Mouse (Mus musculus) hindbrain, embryonic 16.5 days (tissue): ENCODE results near the gene Mast3. TPM values are rescaled to one million over a fixed set of nuclear protein-coding genes. Genes with fewer than 3 reads are reported as not detected.

Experiments
- ATAC-seq: fragments of 200-750 bp; cut with Nextera tagmentation; 2 replicates; pipeline ENCODE4 v1.8.0; 2017; ENCODE audit warnings: moderate TSS enrichment, moderate library complexity
- H3K27ac ChIP-seq: fragments of 300-500 bp; sonication (generic); 2 replicates; pipeline ENCODE4 v1.5.1; 2014; ENCODE audit warnings: low read depth, mild to moderate bottlenecking, control low read depth, low read length, moderate library complexity
- H3K27me3 ChIP-seq: fragments of 300-500 bp; sonication (generic); replicated peaks from 2 replicates; pipeline ENCODE4 v1.6.1; 2014; ENCODE audit warnings: low read length; ENCODE audit not compliant: control insufficient read depth, insufficient read depth
- H3K36me3 ChIP-seq: fragments of 300-500 bp; sonication (generic); 2 replicates; pipeline ENCODE4 v1.6.1; 2014; ENCODE audit warnings: mild to moderate bottlenecking, low read length, moderate library complexity, mixed read lengths; ENCODE audit not compliant: control insufficient read depth, insufficient read depth
- H3K4me1 ChIP-seq: fragments of 300-500 bp; sonication (generic); 2 replicates; pipeline ENCODE4 v1.6.1; 2014; ENCODE audit warnings: low read depth, low read length; ENCODE audit not compliant: control insufficient read depth, insufficient read depth
- H3K4me2 ChIP-seq: fragments of 300-500 bp; sonication (generic); 2 replicates; pipeline ENCODE4 v1.6.1; 2014; ENCODE audit warnings: mild to moderate bottlenecking, low read length, control low read depth, moderate library complexity
- H3K4me3 ChIP-seq: fragments of 300-500 bp; sonication (generic); 2 replicates; pipeline ENCODE4 v1.5.1; 2014; ENCODE audit warnings: mild to moderate bottlenecking, low read length, control low read depth, moderate library complexity
- H3K9ac ChIP-seq: fragments of 300-500 bp; sonication (generic); 2 replicates; pipeline ENCODE4 v1.6.1; 2014; ENCODE audit warnings: low read depth, mild to moderate bottlenecking, control low read depth, low read length, moderate library complexity
- H3K9me3 ChIP-seq: fragments of 300-500 bp; sonication (generic); 2 replicates; pipeline ENCODE4 v1.6.1; 2014; ENCODE audit warnings: mild to moderate bottlenecking, low read length, moderate library complexity; ENCODE audit not compliant: control insufficient read depth
- WGBS: fragments of 180-500 bp; shearing (Covaris S2); extraction: QIAGEN DNeasy Blood & Tissue Kit; methylation state at CpG from one replicate; pipeline ENCODE4 v1.1.7; 2014; 5-methylcytosine and 5-hydroxymethylcytosine counted together
- polyA plus RNA-seq: library from polyadenylated mRNA; unstranded; fragments of >200 nt; fragmentation: Nextera tagmentation; extraction: Ambion mirVana; gene quantifications from 2 replicates; pipeline ENCODE4 v1.2.1, GENCODE M21; 2015

Gene Mast3
- polyA plus RNA-seq, 1 experiment from 2014 or later: 21.9 TPM

GRCm38 (mm10) chr8:70776496-70777444 lies 28.1 kb downstream of the Mast3 start, which contains the start of gene Pik3r2:
Gene Pik3r2 (minus strand): TSS chr8:70776713.
- Histone ChIP-seq H3K4me3 (peak within 1 kb of the TSS; percentile 68), H3K27me3 (no peaks in the 10 kb centered on the region), H3K4me2 (peak within 1 kb of the TSS; percentile 91), H3K9me3 (no peaks in the 10 kb centered on the region), H3K27ac (peak within 1 kb of the TSS; percentile 96), H3K36me3 (peaks cover 36% of the 10 kb centered on the region), H3K9ac (peak within 1 kb of the TSS; percentile 89), H3K4me1 (peaks cover 45% of the 10 kb centered on the region)
- ATAC-seq: peak; percentile 94
- WGBS: under 1% methylated on average over 91 of the region's 94 CpGs

- Histone ChIP-seq H3K9ac (peak overlapping the region; percentile 89), H3K27ac (peak overlapping the region; percentile 69), H3K36me3 (peaks cover 38% of the 10 kb centered on the region), H3K27me3 (no peaks in the 10 kb centered on the region), H3K4me2 (peak overlapping the region; percentile 73), H3K9me3 (no peaks in the 10 kb centered on the region), H3K4me3 (peak overlapping the region; percentile 68), H3K4me1 (peaks cover 45% of the 10 kb centered on the region)
- ATAC-seq: no peak
- 2% methylated on average over 30 of the region's 34 CpGs for WGBS
These were observed 28.9 kb downstream of the Mast3 start for GRCm38 (mm10) chr8:70775851-70776495.

- 85% methylated on average over 5 of the region's 5 CpGs for WGBS
- H3K27ac ChIP-seq: no peak overlapping the region
- peak overlapping the region; percentile 89 for H3K9ac ChIP-seq
- peak overlapping the region; percentile 68 for H3K4me3 ChIP-seq
- no peak for ATAC-seq
- no peaks in the 10 kb centered on the region for H3K9me3 ChIP-seq
- H3K27me3 ChIP-seq: no peaks in the 10 kb centered on the region
- H3K4me1 ChIP-seq: peaks cover 45% of the 10 kb centered on the region
- peak overlapping the region; percentile 73 for H3K4me2 ChIP-seq
- H3K36me3 ChIP-seq: peaks cover 37% of the 10 kb centered on the region
These were observed 29.6 kb downstream of the Mast3 start for GRCm38 (mm10) chr8:70775227-70775626.

- Histone ChIP-seq H3K27ac (no peak overlapping the region), H3K27me3 (no peaks in the 10 kb centered on the region), H3K4me1 (peaks cover 45% of the 10 kb centered on the region), H3K4me2 (no peak overlapping the region), H3K9me3 (no peaks in the 10 kb centered on the region), H3K4me3 (no peak overlapping the region), H3K36me3 (peaks cover 38% of the 10 kb centered on the region), H3K9ac (no peak overlapping the region)
- WGBS: 94% methylated on average over 18 of the region's 18 CpGs
- ATAC-seq: no peak
These were observed 30.1 kb downstream of the Mast3 start for GRCm38 (mm10) chr8:70774740-70775139.

GRCm38 (mm10) chr8:70773833-70774232 lies 31.0 kb downstream of the Mast3 start:
- Histone ChIP-seq H3K4me3 (no peak overlapping the region), H3K4me2 (peak overlapping the region; percentile 27; the same call in 1 of the 2 replicates), H3K27me3 (no peaks in the 10 kb centered on the region), H3K27ac (peak overlapping the region; percentile 68), H3K9me3 (no peaks in the 10 kb centered on the region), H3K9ac (peak overlapping the region; percentile 38; the same call in 1 of the 2 replicates), H3K36me3 (peaks cover 34% of the 10 kb centered on the region), H3K4me1 (peaks cover 45% of the 10 kb centered on the region)
- 37% methylated on average over 9 of the region's 9 CpGs for WGBS
- ATAC-seq: no peak; the same call in 1 of the 2 replicates

- 60% methylated on average over 5 of the region's 5 CpGs for WGBS
- H3K4me2 ChIP-seq: peak overlapping the region; percentile 27
These were observed 31.4 kb downstream of the Mast3 start for GRCm38 (mm10) chr8:70773410-70773809.

GRCm38 (mm10) chr8:70772890-70773289 lies 32.0 kb downstream of the Mast3 start:
- 91% methylated on average over 9 of the region's 9 CpGs for WGBS
- Histone ChIP-seq H3K36me3 (peaks cover 40% of the 10 kb centered on the region), H3K4me1 (peaks cover 39% of the 10 kb centered on the region), H3K27ac (no peak overlapping the region), H3K4me2 (peak overlapping the region; percentile 27; the same call in 1 of the 2 replicates), H3K9me3 (no peaks in the 10 kb centered on the region), H3K9ac (no peak overlapping the region), H3K4me3 (no peak overlapping the region), H3K27me3 (no peaks in the 10 kb centered on the region)
- ATAC-seq: no peak

More at GRCm38 (mm10) chr8:70773410-70773809, 31.4 kb downstream of the Mast3 start:
- H3K27me3 ChIP-seq: no peaks in the 10 kb centered on the region
- peak overlapping the region; percentile 38; the same call in 1 of the 2 replicates for H3K9ac ChIP-seq
- H3K4me3 ChIP-seq: no peak overlapping the region
- peak overlapping the region; percentile 68 for H3K27ac ChIP-seq
- H3K9me3 ChIP-seq: no peaks in the 10 kb centered on the region
- ATAC-seq: no peak
- peaks cover 38% of the 10 kb centered on the region for H3K36me3 ChIP-seq
- peaks cover 44% of the 10 kb centered on the region for H3K4me1 ChIP-seq

GRCm38 (mm10) chr8:70772075-70772474 lies 32.8 kb downstream of the Mast3 start:
- 95% methylated on average over 13 of the region's 13 CpGs for WGBS
- no peak overlapping the region for H3K9ac ChIP-seq
- no peaks in the 10 kb centered on the region for H3K27me3 ChIP-seq
- no peaks in the 10 kb centered on the region for H3K9me3 ChIP-seq
- no peak for ATAC-seq
- H3K4me3 ChIP-seq: no peak overlapping the region
- H3K36me3 ChIP-seq: peaks cover 41% of the 10 kb centered on the region
- no peak overlapping the region for H3K4me2 ChIP-seq
- H3K4me1 ChIP-seq: peaks cover 34% of the 10 kb centered on the region
- no peak overlapping the region for H3K27ac ChIP-seq

- H3K4me3 ChIP-seq: no peak overlapping the region
- peaks cover 42% of the 10 kb centered on the region for H3K4me1 ChIP-seq
- no peak overlapping the region for H3K27ac ChIP-seq
- H3K4me2 ChIP-seq: no peak overlapping the region
- peaks cover 41% of the 10 kb centered on the region for H3K36me3 ChIP-seq
- WGBS: 92% methylated on average over 6 of the region's 7 CpGs
- 0 out of 2 replicates have a peak overlapping the region, but pooled peaks have one; percentile 9 for H3K9ac ChIP-seq
- no peaks in the 10 kb centered on the region for H3K27me3 ChIP-seq
- ATAC-seq: no peak
- H3K9me3 ChIP-seq: no peaks in the 10 kb centered on the region
These were observed 33.6 kb downstream of the Mast3 start for GRCm38 (mm10) chr8:70771217-70771616.
